Mouse (Mus musculus): Measurements from ENCODE around the gene Fam83e.

GRCm38 (mm10) chr7:45741308-45741707 lies 20.3 kb downstream of the Fam83e start:
- no peak for TF ChIP-seq POLR2A (IDR thresholded peaks at IDR 0.05; ENCODE audit: borderline replicate concordance, insufficient read depth, low read length)
- TF ChIP-seq CTCF (IDR thresholded peaks at IDR 0.05; ENCODE audit: borderline replicate concordance, insufficient read depth, low read depth, low read length) = no peak
